20 mouse cellular contexts compared by ENCODE assay signal in genomic region chr1:181987226-181987625, GRCm38 (mm10). TPM values are rescaled to one million over a fixed set of nuclear protein-coding genes. Genes with fewer than 3 reads are reported as not detected.
DNase-seq lines count a peak whose midpoint lies in the region; ATAC-seq and TF ChIP-seq lines count a peak whose summit lies in the region.
"Had no signal": no experiment of that assay in that cellular context is flagged by ENCODE, and none has a peak within 500 bp of the region (broad histone marks: within the 10 kb centered on the region; RNA-seq: fewer than 3 reads in every experiment).

No protein-coding gene starts in this region.

- peak overlapping the region; percentile 63 for H3K27ac ChIP-seq in gastrocnemius, adult 2 months
- H3K27ac ChIP-seq in heart, postnatal 0 days (ENCODE audit: low read depth), result peak overlapping the region; percentile 54
- no peak overlapping the region for H3K27ac ChIP-seq in heart, embryonic 11.5 days (ENCODE audit: low read depth, low read length)
- H3K27ac ChIP-seq in embryonic facial prominence, embryonic 13.5 days, result peak overlapping the region; percentile 28; the same call in 1 of the 2 replicates
- H3K27ac ChIP-seq: limb, embryonic 15.5 days; neural tube, embryonic 13.5 days had no signal

- TF ChIP-seq EP300 in heart, postnatal 0 days (IDR thresholded peaks at IDR 0.05; ENCODE audit: low read depth), result no peak

- no peak for TF ChIP-seq CTCF in gastrocnemius, adult 2 months (IDR thresholded peaks at IDR 0.05)
- TF ChIP-seq CTCF in heart, postnatal 0 days (IDR thresholded peaks at IDR 0.05; ENCODE audit: low read depth), result no peak

- no peak overlapping the region for H3K4me2 ChIP-seq in heart, postnatal 0 days (ENCODE audit: low read depth, low read length)
- no peak overlapping the region for H3K4me2 ChIP-seq in heart, embryonic 11.5 days
- no peak overlapping the region for H3K4me2 ChIP-seq in embryonic facial prominence, embryonic 13.5 days
- H3K4me2 ChIP-seq: limb, embryonic 15.5 days; neural tube, embryonic 13.5 days had no signal

- intact Hi-C loops in gastrocnemius, adult 2 months (cut with DNase I), result no loop called here
- intact Hi-C loops in left cerebral cortex, postnatal 25 days (cut with DNase I), result no loop called here

- no peak overlapping the region for H3K9ac ChIP-seq in heart, postnatal 0 days (replicated peaks; ENCODE audit: low read depth, low read length)
- no peak overlapping the region for H3K9ac ChIP-seq in heart, embryonic 11.5 days (ENCODE audit: low read depth, low read length)
- H3K9ac ChIP-seq in embryonic facial prominence, embryonic 13.5 days, result no peak overlapping the region
- H3K9ac ChIP-seq: limb, embryonic 15.5 days; neural tube, embryonic 13.5 days had no signal

- H3K36me3 ChIP-seq in heart, postnatal 0 days (replicated peaks; ENCODE audit: control insufficient read depth, insufficient read depth, low read length), result 0 out of 2 replicates have a peak, but pooled peaks cover 3% of the 10 kb centered on the region
- no peaks in the 10 kb centered on the region for H3K36me3 ChIP-seq in heart, embryonic 11.5 days (ENCODE audit: control insufficient read depth, insufficient read depth, low read length)
- peaks cover 14% of the 10 kb centered on the region; the same call in 1 of the 2 replicates for H3K36me3 ChIP-seq in embryonic facial prominence, embryonic 13.5 days

- 16% methylated on average over 2 of the region's 2 CpGs for WGBS in heart, postnatal 0 days
- WGBS in heart, embryonic 11.5 days (ENCODE audit: insufficient replicate concordance), result 31% methylated on average over 2 of the region's 2 CpGs
- 57% methylated on average over 2 of the region's 2 CpGs for WGBS in embryonic facial prominence, embryonic 13.5 days

- peak; percentile 39; the same call in 1 of the 2 replicates for ATAC-seq in heart, postnatal 0 days (ENCODE audit: insufficient read depth, low read depth)
- ATAC-seq in heart, embryonic 11.5 days (replicated peaks; ENCODE audit: insufficient number of reproducible peaks, low FRiP score, low TSS enrichment), result no peak
- no peak for ATAC-seq in embryonic facial prominence, embryonic 13.5 days (ENCODE audit: insufficient number of reproducible peaks, insufficient read depth, low FRiP score, low TSS enrichment, low read depth)
- ATAC-seq: hindbrain, embryonic 16.5 days; intestine, embryonic 16.5 days; lung, postnatal 0 days had no signal

- H3K9me3 ChIP-seq in heart, postnatal 0 days (replicated peaks; ENCODE audit: control insufficient read depth, low read length), result no peaks in the 10 kb centered on the region
- H3K9me3 ChIP-seq in heart, embryonic 11.5 days (replicated peaks; ENCODE audit: control insufficient read depth, low read length), result no peaks in the 10 kb centered on the region
- no peaks in the 10 kb centered on the region for H3K9me3 ChIP-seq in embryonic facial prominence, embryonic 13.5 days
- H3K9me3 ChIP-seq: limb, embryonic 15.5 days; neural tube, embryonic 13.5 days had no signal

- H3K27me3 ChIP-seq in heart, postnatal 0 days (ENCODE audit: control insufficient read depth, insufficient read depth, low read length), result no peaks in the 10 kb centered on the region
- H3K27me3 ChIP-seq in heart, embryonic 11.5 days (ENCODE audit: control insufficient read depth, insufficient read depth, low read length), result no peaks in the 10 kb centered on the region
- no peaks in the 10 kb centered on the region for H3K27me3 ChIP-seq in embryonic facial prominence, embryonic 13.5 days
- H3K27me3 ChIP-seq: limb, embryonic 15.5 days; neural tube, embryonic 13.5 days had no signal

- H3K4me1 ChIP-seq in heart, postnatal 0 days (ENCODE audit: control insufficient read depth, insufficient read depth), result peaks cover 20% of the 10 kb centered on the region; the same call in 1 of the 2 replicates
- H3K4me1 ChIP-seq in heart, embryonic 11.5 days (ENCODE audit: control insufficient read depth, insufficient read depth, low read length), result peaks cover 33% of the 10 kb centered on the region
- H3K4me1 ChIP-seq in embryonic facial prominence, embryonic 13.5 days, result peaks cover 12% of the 10 kb centered on the region; the same call in 1 of the 2 replicates
- H3K4me1 ChIP-seq: limb, embryonic 15.5 days had no signal

- H3K4me3 ChIP-seq in gastrocnemius, adult 2 months, result no peak overlapping the region
- no peak overlapping the region for H3K4me3 ChIP-seq in heart, postnatal 0 days (ENCODE audit: low read depth, low read length)
- no peak overlapping the region for H3K4me3 ChIP-seq in heart, embryonic 11.5 days (ENCODE audit: low read depth, low read length)
- H3K4me3 ChIP-seq in embryonic facial prominence, embryonic 13.5 days, result no peak overlapping the region
- H3K4me3 ChIP-seq: limb, embryonic 15.5 days; neural tube, embryonic 13.5 days had no signal

- no peak for DNase-seq in gastrocnemius, adult 2 months
- no peak for DNase-seq in gastrocnemius, postnatal 4 days (ENCODE audit: low spot score in 2 of 2)
- DNase-seq in heart, postnatal 0 days (ENCODE audit: low spot score), result no peak
- peak; percentile 5 for DNase-seq in gonadal fat pad, adult 2 months (ENCODE audit: low read depth)
- DNase-seq in left cerebral cortex, postnatal 25 days (ENCODE audit: low spot score in 2 of 2), result no peak
- no peak for DNase-seq in T-cell, adult 2 months (ENCODE audit: low spot score)
- DNase-seq: adrenal gland, adult 8-10 months; B cell, adult 2 months; cerebellum, postnatal 10 days; gastrocnemius, postnatal 10 days; midbrain, embryonic 14.5 days; right cerebral cortex, postnatal 25 days; thymus, postnatal 36 days had no signal

RNA-seq across cellular contexts. Expression of gene Enah, which starts 32.6 kb away (rescaled TPM):
- 10 to 100 TPM; 31.6 to 73.0 TPM for total RNA-seq in gastrocnemius, adult 2 months (2021)
- total RNA-seq in gastrocnemius, postnatal 4 days (2021), result 100 to 1,000 TPM; 164 to 179 TPM
- total RNA-seq in heart, postnatal 0 days (2014; rRNA removed; ENCODE audit: low replicate concordance), result 69.3 and 77.9 TPM in 2 replicates
- 10.3 and 13.2 TPM in 2 replicates for polyA plus RNA-seq in heart, postnatal 0 days (2015; fragmentation: Nextera tagmentation; extraction: Ambion mirVana)
- polyA plus RNA-seq in heart, embryonic 11.5 days (2014; fragmentation: Nextera tagmentation; extraction: Ambion mirVana), result 22.1 and 32.1 TPM in 2 replicates
- polyA plus RNA-seq in embryonic facial prominence, embryonic 13.5 days (2015; fragmentation: Nextera tagmentation; extraction: Ambion mirVana), result 28.0 and 30.8 TPM in 2 replicates
- 14.8 and 19.8 TPM in 2 replicates for polyA plus RNA-seq in gonadal fat pad, adult 2 months (2012; rRNA removed)
- 100 to 1,000 TPM; 142 to 143 TPM for total RNA-seq in left cerebral cortex, postnatal 25 days (2021)
